Mouse (Mus musculus): ENCODE measurements around the gene Rabl3. TPM values are rescaled to one million over a fixed set of nuclear protein-coding genes. Genes with fewer than 3 reads are reported as not detected.

The Rabl3 gene
- polyA plus RNA-seq (2017; shearing (Covaris generic)): 16.2 TPM

GRCm38 (mm10) chr16:37539611-37540580 lies at the start of gene Rabl3, which contains the start of gene Gtf2e1:
Rabl3 (plus strand) TSS chr16:37539885.
Gtf2e1 (minus strand) TSS chr16:37539789.

DNA sequence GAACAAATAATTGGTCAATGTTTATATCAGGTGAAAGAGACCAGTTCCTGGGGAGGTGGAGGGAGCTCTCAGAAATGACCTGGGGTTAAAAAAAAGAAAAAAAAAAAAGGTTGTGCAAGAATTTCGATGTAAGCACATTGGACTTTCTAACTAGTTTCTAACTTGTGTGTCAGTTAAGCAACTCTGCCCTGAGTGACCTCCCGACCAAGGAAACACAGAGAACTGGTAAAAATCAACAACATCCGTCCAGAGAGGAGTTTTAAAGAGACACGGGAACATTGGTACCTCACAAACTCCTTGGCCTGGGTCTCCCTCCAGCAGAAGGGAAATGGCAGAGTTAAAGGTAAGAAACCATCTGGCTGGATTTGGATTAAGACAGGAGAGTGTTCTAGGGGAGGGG lies 40.3 kb downstream of the Rabl3 start, which contains the start of gene Hgd:
Gene Hgd (plus strand): TSS at position 160 of the 400 bp plus-strand sequence.

Other genes starting within 250 kb of the Rabl3 start
- gene Stxbp5l, start 154.9 kb upstream of the Rabl3 start, polyA plus RNA-seq (2017; shearing (Covaris generic)): not detected
- 30.7 TPM for gene Gtf2e1, start 96 bp upstream of the Rabl3 start, polyA plus RNA-seq (2017; shearing (Covaris generic))
- 0.29 TPM for gene Hgd, start 40.3 kb downstream of the Rabl3 start, polyA plus RNA-seq (2017; shearing (Covaris generic))
- 57.0 TPM for gene Ndufb4, start 114.6 kb downstream of the Rabl3 start, polyA plus RNA-seq (2017; shearing (Covaris generic))
- not detected for gene Fstl1, start 237.0 kb downstream of the Rabl3 start, polyA plus RNA-seq (2017; shearing (Covaris generic))

Measured in activated CD4-positive, CD25-positive, alpha-beta regulatory T cell, adult 9 weeks (primary cell).